Mouse (Mus musculus) MEL (cell line): ENCODE data around the gene Recql5.

ENCODE experiments used
- CTCF ChIP-seq, 3 experiments: IDR thresholded peaks in 2 of 3; conservative IDR thresholded peaks in 1 of 3; 2 replicates each; pipeline ENCODE4 v1.5.1; 2011 to 2012; ENCODE audit warnings: low read length in 3 of 3, low read depth in 2 of 3, mild to moderate bottlenecking in 2 of 3, improper control_type of control experiment in 1 of 3, inconsistent platforms in 1 of 3, mixed read lengths in 1 of 3, moderate library complexity in 1 of 3; ENCODE audit not compliant: control insufficient read depth in 1 of 3, insufficient read depth in 1 of 3, poor library complexity in 1 of 3, severe bottlenecking in 1 of 3
- MEF2A ChIP-seq: IDR thresholded peaks from 2 replicates; pipeline ENCODE4 v1.6.1; 2014; ENCODE audit warnings: low read depth, mild to moderate bottlenecking, inconsistent platforms, low read length, improper control_type of control experiment; ENCODE audit not compliant: poor library complexity, insufficient replicate concordance, severe bottlenecking; ENCODE audit errors: extremely low read depth
- UBTF ChIP-seq: IDR thresholded peaks from 2 replicates; pipeline ENCODE4 v1.6.1; 2012; ENCODE audit warnings: low read depth, mild to moderate bottlenecking, inconsistent platforms, low read length, improper control_type of control experiment, moderate library complexity, borderline replicate concordance; ENCODE audit not compliant: insufficient read depth
- ZNF384 ChIP-seq: IDR thresholded peaks from 2 replicates; pipeline ENCODE4 v1.6.1; 2012; ENCODE audit warnings: low read depth, mild to moderate bottlenecking, inconsistent platforms, low read length, improper control_type of control experiment

GRCm38 (mm10) chr11:115869393-115869792 is 63.9 kb downstream of the Recql5 start:
- TF ChIP-seq MEF2A (no peak), UBTF (no peak), CTCF (IDR thresholded peaks at IDR 0.05 in 2 of 3, conservative IDR thresholded peaks at IDR 0.05 in 1 of 3; ENCODE audit: control insufficient read depth in 1 of 3, insufficient read depth in 1 of 3, low read depth in 2 of 3, low read length in 3 of 3, poor library complexity in 1 of 3, severe bottlenecking in 1 of 3) (no peak), ZNF384 (peak; percentile 49)
